Comparison of ENCODE assay signal across 27 mouse cellular contexts in genomic region chr5:61630398-61630797, GRCm38 (mm10).
"Had no signal": no experiment of that assay in that cellular context is flagged by ENCODE, and none has a peak within 500 bp of the region (broad histone marks: within the 10 kb centered on the region; RNA-seq: fewer than 3 reads in every experiment).

No protein-coding gene starts in this region.

- H3K9ac ChIP-seq: heart, embryonic 12.5 days; hindbrain, embryonic 12.5 days; hindbrain, embryonic 15.5 days; intestine, embryonic 15.5 days; limb, embryonic 13.5 days; limb, embryonic 15.5 days; liver, embryonic 12.5 days; liver, embryonic 14.5 days had no signal

- DNase-seq: gastrocnemius, adult 2 months; gastrocnemius, postnatal 10 days; gastrocnemius, postnatal 25 days; heart, adult 18-20 months; heart, postnatal 10 days; heart, postnatal 4 days; kidney, adult 18-20 months; kidney, adult 8-10 months; kidney, postnatal 10 days; kidney, postnatal 25 days; kidney, postnatal 4 days; layer of hippocampus, adult 9-11 months; layer of hippocampus, postnatal 36 days; left cerebral cortex, postnatal 4 days had no signal

- H3K9me3 ChIP-seq: heart, embryonic 10.5 days; hindbrain, embryonic 10.5 days; hindbrain, embryonic 12.5 days; hindbrain, embryonic 15.5 days; intestine, embryonic 15.5 days; limb, embryonic 13.5 days; limb, embryonic 15.5 days; liver, embryonic 12.5 days had no signal

- ATAC-seq: inflammation-experienced regulatory T-cells, adult 6 months; intestine, embryonic 15.5 days; intestine, postnatal 0 days; liver, embryonic 12.5 days had no signal

- H3K4me3 ChIP-seq: gastrocnemius, adult 2 months; heart, embryonic 10.5 days; heart, embryonic 12.5 days; hindbrain, embryonic 10.5 days; hindbrain, embryonic 12.5 days; hindbrain, embryonic 15.5 days; intestine, embryonic 15.5 days; layer of hippocampus, adult 2 months; limb, embryonic 13.5 days; limb, embryonic 15.5 days; liver, embryonic 12.5 days had no signal

- H3K27me3 ChIP-seq: heart, embryonic 12.5 days; hindbrain, embryonic 12.5 days; hindbrain, embryonic 15.5 days; intestine, embryonic 15.5 days; limb, embryonic 13.5 days; limb, embryonic 15.5 days; liver, embryonic 12.5 days had no signal

- H3K36me3 ChIP-seq: heart, embryonic 10.5 days; heart, embryonic 12.5 days; hindbrain, embryonic 10.5 days; hindbrain, embryonic 12.5 days; hindbrain, embryonic 15.5 days; intestine, embryonic 15.5 days; limb, embryonic 13.5 days; limb, embryonic 15.5 days; liver, embryonic 12.5 days had no signal

- H3K4me2 ChIP-seq: heart, embryonic 12.5 days; hindbrain, embryonic 12.5 days; hindbrain, embryonic 15.5 days; intestine, embryonic 15.5 days; limb, embryonic 13.5 days; limb, embryonic 15.5 days; liver, embryonic 12.5 days had no signal

- H3K27ac ChIP-seq: gastrocnemius, adult 2 months; heart, embryonic 10.5 days; hindbrain, embryonic 10.5 days; hindbrain, embryonic 12.5 days; hindbrain, embryonic 15.5 days; intestine, embryonic 15.5 days; layer of hippocampus, adult 2 months; limb, embryonic 13.5 days; limb, embryonic 15.5 days; liver, embryonic 12.5 days; liver, embryonic 14.5 days had no signal

- H3K4me1 ChIP-seq: heart, embryonic 10.5 days; heart, embryonic 12.5 days; hindbrain, embryonic 10.5 days; hindbrain, embryonic 12.5 days; hindbrain, embryonic 15.5 days; intestine, embryonic 15.5 days; limb, embryonic 13.5 days; limb, embryonic 15.5 days; liver, embryonic 12.5 days had no signal
